Mouse (Mus musculus) limb, embryonic 10.5 days (tissue): ENCODE data around the gene Idnk. TPM values are rescaled to one million over a fixed set of nuclear protein-coding genes. Genes with fewer than 3 reads are reported as not detected.
A peak's percentile ranks its signal among the peaks of the same experiment; 100 is the strongest.

Experiments
- DNase-seq: peaks from one replicate; pipeline ENCODE4 v3.0.0-alpha.2; 2017; ENCODE audit warnings: low spot score
- H3K27ac ChIP-seq: fragments of 300-500 bp; sonication (generic); 2 replicates; pipeline ENCODE4 v1.5.1; 2016; ENCODE audit warnings: mild to moderate bottlenecking
- H3K27me3 ChIP-seq: fragments of 300-500 bp; sonication (generic); 2 replicates; pipeline ENCODE4 v1.6.1; 2016; ENCODE audit warnings: low read depth, mild to moderate bottlenecking; ENCODE audit not compliant: poor library complexity, severe bottlenecking
- H3K36me3 ChIP-seq: fragments of 300-500 bp; sonication (generic); 2 replicates; pipeline ENCODE4 v1.6.1; 2016; ENCODE audit warnings: mild to moderate bottlenecking, moderate library complexity
- H3K4me1 ChIP-seq: fragments of 300-500 bp; sonication (generic); 2 replicates; pipeline ENCODE4 v1.6.1; 2016
- H3K4me3 ChIP-seq: fragments of 300-500 bp; sonication (generic); 2 replicates; pipeline ENCODE4 v1.5.1; 2016; ENCODE audit warnings: mild to moderate bottlenecking, moderate library complexity
- H3K9me3 ChIP-seq: fragments of 300-500 bp; sonication (generic); replicated peaks from 2 replicates; pipeline ENCODE4 v1.6.1; 2016; ENCODE audit warnings: mild to moderate bottlenecking
- WGBS: fragments of 180-500 bp; shearing (Covaris S2); methylation state at CpG from one replicate; pipeline ENCODE4 v1.1.7; 2016; 5-methylcytosine and 5-hydroxymethylcytosine counted together
- polyA plus RNA-seq: library from polyadenylated mRNA; unstranded; fragments of >200 nt; fragmentation: Nextera tagmentation; extraction: Ambion mirVana; gene quantifications from 2 replicates; pipeline ENCODE4 v1.2.1, GENCODE M21; 2016

Gene Idnk
- polyA plus RNA-seq, 1 experiment from 2014 or later: 36.1 TPM

DNA sequence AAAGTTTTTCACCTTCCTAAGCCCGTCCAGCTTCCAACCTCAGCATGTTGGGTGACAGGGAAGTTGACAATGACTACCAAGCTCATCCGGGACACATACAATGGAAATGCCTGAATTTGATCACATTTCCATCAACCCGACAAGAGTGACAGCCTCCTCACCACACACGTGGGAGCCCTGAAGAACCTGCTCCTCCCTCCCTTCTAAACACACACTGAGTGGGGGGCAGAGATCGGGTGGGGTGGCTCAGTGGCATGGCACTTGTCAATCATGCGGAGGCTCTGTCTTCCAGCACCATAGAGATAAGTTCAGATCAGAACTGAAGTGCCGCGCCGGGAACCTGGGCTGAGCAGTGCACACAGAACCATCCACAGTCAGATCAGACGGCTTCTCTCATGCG lies 7.0 kb upstream of the Idnk start:
- Histone ChIP-seq H3K27me3 (no peaks in the 10 kb centered on the region), H3K9me3 (no peaks in the 10 kb centered on the region), H3K27ac (no peak overlapping the region), H3K4me3 (no peak overlapping the region), H3K4me1 (peaks cover 16% of the 10 kb centered on the region), H3K36me3 (no peaks in the 10 kb centered on the region)
- no peak for DNase-seq
- WGBS: 88% methylated on average over 11 of the region's 11 CpGs

DNA sequence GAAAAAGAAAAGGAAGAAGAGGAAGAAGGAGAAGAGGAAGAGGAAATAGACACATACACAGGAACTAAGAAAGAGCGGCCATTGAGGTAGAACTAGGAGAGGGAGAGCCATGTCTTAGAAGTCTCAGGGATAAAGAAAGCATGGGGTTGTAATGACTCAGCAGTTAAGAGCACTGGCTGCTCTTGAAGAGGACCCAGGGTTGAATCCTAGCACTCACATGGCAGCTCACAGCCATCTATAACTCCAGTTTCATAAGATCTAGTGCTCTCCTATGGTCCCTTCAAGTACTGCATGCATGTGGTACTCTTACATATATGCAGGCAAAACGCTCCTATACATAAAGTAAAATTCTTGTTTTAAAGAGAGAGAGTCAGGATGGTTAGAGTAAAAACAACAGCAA lies 1.4 kb upstream of the Idnk start:
- Histone ChIP-seq H3K4me1 (peaks cover 22% of the 10 kb centered on the region), H3K27ac (no peak overlapping the region), H3K4me3 (no peak overlapping the region), H3K36me3 (peaks cover 16% of the 10 kb centered on the region), H3K9me3 (no peaks in the 10 kb centered on the region), H3K27me3 (no peaks in the 10 kb centered on the region)
- 88% methylated on average over 2 of the region's 2 CpGs for WGBS
- DNase-seq: no peak

DNA sequence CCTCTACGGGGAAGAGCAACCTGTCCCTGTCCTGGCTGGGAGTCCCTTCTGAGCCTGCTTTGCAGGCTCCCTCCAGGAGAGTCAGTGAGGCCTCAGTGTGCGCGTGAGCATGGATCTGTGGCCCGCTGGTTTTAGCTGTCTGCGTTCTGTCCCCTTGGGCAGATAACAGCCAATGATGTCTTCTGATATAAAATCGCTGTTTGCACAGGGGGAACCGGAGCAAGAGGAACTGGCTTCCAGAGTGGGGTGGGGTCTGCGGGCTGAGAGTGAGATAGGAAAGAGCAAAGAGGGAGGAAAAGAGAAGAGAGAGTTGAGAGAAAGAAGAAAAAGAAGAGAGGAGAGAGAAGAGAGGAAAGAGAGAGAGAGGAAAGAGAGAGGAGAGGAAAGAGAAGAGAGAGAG lies 413 bp upstream of the Idnk start:
- Histone ChIP-seq H3K4me1 (peaks cover 22% of the 10 kb centered on the region), H3K27ac (peak overlapping the region; percentile 80; the same call in 1 of the 2 replicates), H3K4me3 (peak overlapping the region; percentile 71), H3K9me3 (0 out of 2 replicates have a peak, but pooled peaks cover 4% of the 10 kb centered on the region), H3K36me3 (peaks cover 26% of the 10 kb centered on the region), H3K27me3 (no peaks in the 10 kb centered on the region)
- WGBS: 37% methylated on average over 8 of the region's 8 CpGs
- no peak for DNase-seq

DNA sequence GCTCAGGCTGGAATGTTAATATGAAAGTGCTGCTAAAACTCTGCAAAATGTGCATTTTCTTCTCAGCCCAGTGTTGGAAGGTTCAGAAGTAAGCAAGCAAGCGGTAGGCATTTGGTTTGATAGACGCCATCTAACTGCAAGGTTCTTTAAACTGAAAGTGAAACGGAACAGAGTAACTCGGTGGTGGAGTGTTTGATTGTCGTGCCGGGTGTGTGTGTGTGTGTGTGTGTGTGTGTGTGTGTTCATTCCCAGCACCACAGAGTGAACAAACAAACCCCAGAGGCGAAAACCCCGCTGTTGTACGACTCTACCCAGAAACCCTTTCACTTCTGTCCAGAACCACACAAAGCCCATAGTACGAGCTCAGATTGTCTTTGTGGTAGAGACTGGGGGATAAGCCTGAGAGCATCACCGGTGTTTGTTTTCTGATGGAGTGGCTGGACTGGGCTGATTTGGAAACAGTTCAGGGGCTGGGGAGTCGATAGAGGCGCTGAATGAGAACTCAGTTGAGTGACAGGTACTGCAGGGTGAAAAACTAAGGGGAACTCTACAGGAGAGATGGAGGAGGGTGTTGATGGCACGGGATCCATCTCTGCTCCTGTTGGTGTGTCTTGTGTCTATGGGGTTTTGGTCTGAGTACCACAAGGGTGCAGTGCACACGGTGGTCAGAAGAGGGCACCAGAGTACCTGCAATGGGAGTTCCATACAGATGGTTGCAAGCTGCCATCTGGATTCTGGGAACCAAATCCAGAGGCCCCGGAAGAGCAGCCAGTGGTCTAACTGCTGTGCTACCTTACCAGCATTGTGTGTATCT lies 857 bp downstream of the Idnk start:
- 15% methylated on average over 16 of the region's 16 CpGs for WGBS
- DNase-seq: peak; percentile 87
- Histone ChIP-seq H3K4me3 (peak overlapping the region; percentile 71), H3K9me3 (0 out of 2 replicates have a peak, but pooled peaks cover 4% of the 10 kb centered on the region), H3K4me1 (peaks cover 22% of the 10 kb centered on the region), H3K36me3 (peaks cover 35% of the 10 kb centered on the region), H3K27me3 (no peaks in the 10 kb centered on the region), H3K27ac (peak overlapping the region; percentile 80; the same call in 1 of the 2 replicates)

DNA sequence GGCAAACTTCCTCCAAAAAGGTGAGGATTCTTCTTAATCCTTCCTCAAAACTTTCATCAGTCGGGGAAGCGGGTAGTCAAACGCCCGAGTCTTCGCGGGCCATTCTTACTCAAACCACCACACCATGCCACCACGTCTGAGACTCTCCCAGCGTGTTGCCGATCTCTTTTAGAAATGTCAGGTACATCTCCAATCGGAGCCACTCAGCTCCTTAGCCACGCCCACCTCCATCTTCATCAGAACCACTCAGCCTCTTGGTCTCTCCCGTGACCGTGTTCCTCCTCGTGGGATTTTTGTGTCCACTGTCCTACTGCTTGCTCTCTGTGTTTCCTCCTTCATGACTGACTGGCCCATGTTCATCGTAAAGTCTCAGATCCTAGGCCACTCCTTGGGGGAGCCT lies 3.3 kb downstream of the Idnk start:
- Histone ChIP-seq H3K27me3 (no peaks in the 10 kb centered on the region), H3K27ac (no peak overlapping the region), H3K9me3 (0 out of 2 replicates have a peak, but pooled peaks cover 4% of the 10 kb centered on the region), H3K4me3 (no peak overlapping the region), H3K36me3 (peaks cover 52% of the 10 kb centered on the region), H3K4me1 (peaks cover 18% of the 10 kb centered on the region)
- WGBS: 97% methylated on average over 15 of the region's 15 CpGs
- DNase-seq: no peak

DNA sequence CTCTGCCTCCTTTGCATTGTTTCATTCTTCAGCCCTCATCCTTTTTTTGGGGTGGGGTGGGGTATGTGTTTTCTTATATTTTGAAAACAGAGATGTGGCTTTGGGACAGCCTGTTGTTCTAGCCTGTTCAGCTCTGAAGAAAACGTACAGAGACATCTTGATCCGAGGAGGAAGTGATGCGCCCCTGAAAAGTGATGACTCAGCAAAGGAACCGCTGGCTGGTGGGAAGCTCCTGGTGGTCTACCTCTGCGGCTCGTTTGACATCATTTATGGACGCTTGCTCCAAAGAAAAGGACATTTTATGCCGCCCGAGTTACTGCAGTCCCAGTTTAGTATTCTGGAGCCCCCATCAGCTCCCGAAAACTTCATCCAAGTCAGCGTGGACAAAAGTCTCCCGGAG lies 5.9 kb downstream of the Idnk start:
- Histone ChIP-seq H3K4me1 (peaks cover 2% of the 10 kb centered on the region), H3K9me3 (0 out of 2 replicates have a peak, but pooled peaks cover 4% of the 10 kb centered on the region), H3K27ac (no peak overlapping the region), H3K36me3 (peaks cover 59% of the 10 kb centered on the region), H3K27me3 (no peaks in the 10 kb centered on the region), H3K4me3 (no peak overlapping the region)
- 95% methylated on average over 12 of the region's 12 CpGs for WGBS
- DNase-seq: no peak

DNA sequence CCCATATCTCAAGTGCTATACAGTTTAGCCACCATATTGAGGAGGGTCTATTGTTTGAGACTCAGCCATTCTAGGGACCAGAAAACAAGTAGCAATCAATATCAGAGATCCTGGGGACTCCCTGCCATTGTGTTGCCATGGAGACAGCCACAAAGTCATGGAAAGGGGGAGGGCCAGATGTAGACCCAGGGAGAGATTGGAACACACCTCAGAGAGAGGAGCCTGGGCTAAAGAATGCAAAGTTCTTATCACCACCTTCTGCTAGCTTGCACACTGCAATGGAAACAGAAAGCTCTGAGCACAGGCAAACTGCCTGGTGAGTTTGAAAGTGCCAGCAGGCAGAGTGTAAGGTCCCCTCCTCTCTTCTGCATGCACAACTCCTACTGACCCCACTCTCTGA lies 10.7 kb downstream of the Idnk start:
- H3K27me3 ChIP-seq: no peaks in the 10 kb centered on the region
- H3K9me3 ChIP-seq: no peaks in the 10 kb centered on the region
- no peak for DNase-seq
- no peak overlapping the region for H3K27ac ChIP-seq
- no peaks in the 10 kb centered on the region for H3K4me1 ChIP-seq
- H3K4me3 ChIP-seq: no peak overlapping the region
- peaks cover 61% of the 10 kb centered on the region for H3K36me3 ChIP-seq

DNA sequence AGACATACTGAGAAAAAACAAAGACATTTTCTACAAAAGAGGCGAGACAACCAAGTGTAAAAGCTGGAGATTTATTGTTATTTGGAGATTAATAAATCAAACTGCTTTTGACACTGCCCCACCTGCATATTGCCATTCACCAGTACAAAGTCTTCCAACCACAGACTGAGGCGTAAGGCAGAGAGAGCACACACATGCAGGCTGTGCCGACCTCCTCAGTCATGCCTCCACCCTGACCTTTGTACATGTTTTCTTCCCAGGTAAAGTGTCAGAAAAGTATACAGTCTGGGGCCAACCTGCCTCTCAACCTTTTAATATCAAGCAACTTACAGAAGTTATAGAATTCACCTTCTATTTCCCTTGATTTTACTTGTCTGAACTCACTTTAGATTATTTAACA lies 18.7 kb downstream of the Idnk start:
- Histone ChIP-seq H3K4me3 (no peak overlapping the region), H3K4me1 (no peaks in the 10 kb centered on the region), H3K27me3 (no peaks in the 10 kb centered on the region), H3K36me3 (peaks cover 92% of the 10 kb centered on the region), H3K27ac (no peak overlapping the region), H3K9me3 (no peaks in the 10 kb centered on the region)
- 93% methylated on average over 3 of the region's 3 CpGs for WGBS
- no peak for DNase-seq

DNA sequence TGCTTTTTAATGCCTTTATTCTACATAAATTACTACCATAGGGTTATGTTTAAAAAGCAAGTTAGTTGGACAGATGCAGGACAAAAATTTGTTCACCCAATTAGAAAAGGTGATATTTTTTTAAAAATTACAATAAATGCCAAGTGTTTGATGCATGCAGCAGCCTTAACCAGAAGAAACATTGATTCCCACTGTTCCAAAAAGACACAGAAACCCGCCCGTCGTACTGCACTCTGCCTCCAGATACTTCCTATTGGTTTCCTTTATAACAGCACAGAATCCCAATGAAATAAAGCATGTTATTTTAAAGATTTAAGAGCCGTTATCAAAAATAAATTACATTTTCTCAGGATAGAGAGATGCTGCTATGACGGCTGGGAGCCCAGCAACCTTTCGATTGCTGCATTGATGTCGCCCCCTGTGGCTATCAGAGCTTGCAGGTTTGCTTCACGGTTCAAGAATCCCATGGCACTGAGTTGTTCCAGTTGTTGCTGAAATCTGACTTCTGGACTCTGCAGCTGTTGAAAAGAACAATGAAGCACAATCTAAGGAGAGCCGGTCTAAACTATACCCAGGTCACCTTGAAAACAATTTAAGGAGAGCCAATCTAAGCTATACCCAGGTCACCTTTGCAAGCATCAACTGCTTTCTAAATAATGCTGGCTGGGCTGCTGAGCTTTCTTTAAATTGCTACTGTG lies 20.2 kb downstream of the Idnk start:
- H3K4me3 ChIP-seq: no peak overlapping the region
- 93% methylated on average over 9 of the region's 9 CpGs for WGBS
- no peaks in the 10 kb centered on the region for H3K9me3 ChIP-seq
- no peak overlapping the region for H3K27ac ChIP-seq
- peaks cover 99% of the 10 kb centered on the region for H3K36me3 ChIP-seq
- H3K4me1 ChIP-seq: no peaks in the 10 kb centered on the region
- DNase-seq: no peak
- no peaks in the 10 kb centered on the region for H3K27me3 ChIP-seq

DNA sequence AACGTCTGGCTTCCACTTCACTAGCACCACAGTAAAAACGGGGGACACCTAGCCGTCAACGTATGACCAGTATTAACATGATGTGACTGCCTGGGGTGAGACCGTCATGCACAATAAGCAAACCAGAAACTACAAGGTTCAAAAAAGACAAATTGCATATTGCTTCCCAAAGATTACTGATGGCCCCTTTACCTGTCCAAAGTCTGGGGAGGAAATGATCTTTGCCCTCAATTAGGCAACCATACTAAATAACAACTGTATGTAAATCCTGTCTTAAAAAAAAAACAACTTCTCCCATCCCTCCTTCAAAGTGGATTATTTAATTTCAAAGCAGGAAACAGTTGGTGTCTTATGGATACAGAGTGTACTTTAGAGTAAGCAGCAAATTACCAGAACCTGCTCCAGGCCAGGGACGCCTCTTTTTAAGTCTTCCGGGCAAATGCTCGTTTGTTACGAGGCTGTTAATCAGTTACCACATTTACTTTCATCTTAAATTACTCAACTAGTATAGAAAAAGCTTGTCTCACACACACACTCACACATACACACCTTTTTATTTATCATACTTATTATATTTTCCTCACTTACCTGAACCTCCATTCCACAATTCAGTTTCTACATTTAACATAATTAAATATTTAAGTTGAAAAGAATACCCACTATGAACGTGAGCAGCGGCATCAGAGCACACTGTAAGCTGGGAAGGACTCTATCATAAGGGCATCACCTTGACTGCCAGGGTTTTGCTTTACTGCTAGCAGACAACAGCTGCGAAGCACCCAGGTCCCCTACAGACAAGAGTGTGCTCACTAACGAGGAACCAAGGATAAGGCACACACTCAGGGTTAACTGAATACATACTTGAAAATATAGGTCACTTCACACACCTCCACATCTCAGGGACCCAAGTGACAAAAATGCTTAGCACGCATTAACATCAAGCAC lies 24.4 kb downstream of the Idnk start:
- peaks cover 94% of the 10 kb centered on the region for H3K36me3 ChIP-seq
- 80% methylated on average over 14 of the region's 14 CpGs for WGBS
- no peaks in the 10 kb centered on the region for H3K4me1 ChIP-seq
- no peak overlapping the region for H3K4me3 ChIP-seq
- DNase-seq: no peak
- H3K9me3 ChIP-seq: no peaks in the 10 kb centered on the region
- H3K27ac ChIP-seq: no peak overlapping the region
- no peaks in the 10 kb centered on the region for H3K27me3 ChIP-seq

DNA sequence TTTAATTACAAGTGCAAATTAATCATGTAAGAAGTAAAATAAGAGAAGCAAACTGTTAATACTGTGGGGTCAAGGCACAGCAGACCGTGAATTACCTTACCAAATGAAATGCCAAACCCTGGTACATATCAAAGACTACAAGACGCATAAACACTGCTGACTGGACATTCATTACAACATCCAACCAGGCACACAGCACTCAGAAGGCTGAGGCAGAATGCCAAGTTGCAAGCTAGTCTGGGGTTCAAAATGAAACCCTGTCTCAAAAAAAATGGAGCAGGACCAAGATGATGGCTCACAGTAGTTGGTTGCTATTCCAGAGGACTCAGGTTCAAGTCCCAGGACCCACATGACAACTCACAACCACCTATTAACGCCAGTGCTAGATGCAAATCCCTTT lies 26.7 kb downstream of the Idnk start:
- Histone ChIP-seq H3K27ac (no peak overlapping the region), H3K36me3 (peaks cover 95% of the 10 kb centered on the region), H3K4me3 (no peak overlapping the region), H3K4me1 (no peaks in the 10 kb centered on the region), H3K27me3 (no peaks in the 10 kb centered on the region), H3K9me3 (no peaks in the 10 kb centered on the region)
- 92% methylated on average over 3 of the region's 3 CpGs for WGBS
- DNase-seq: no peak

DNA sequence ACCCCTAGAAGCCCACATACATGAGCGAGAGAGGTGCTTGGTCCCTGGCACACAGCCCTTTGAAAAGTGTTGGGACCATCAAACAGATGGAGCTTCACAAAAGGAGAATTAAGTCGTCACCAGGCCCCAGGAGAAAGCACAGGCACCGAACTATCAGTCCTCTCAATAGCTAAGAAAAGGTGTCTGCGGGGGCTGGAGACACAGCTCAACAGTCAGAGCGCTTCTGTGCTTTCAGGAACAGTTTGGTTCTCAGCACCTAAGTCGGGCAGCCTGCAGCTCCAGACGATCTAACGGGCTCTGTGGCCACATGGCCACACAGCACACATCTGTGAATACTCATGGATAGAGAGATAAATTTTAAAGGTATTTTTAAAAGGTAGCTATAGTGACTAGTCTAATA lies 28.8 kb downstream of the Idnk start:
- WGBS: 92% methylated on average over 8 of the region's 8 CpGs
- DNase-seq: no peak
- H3K27ac ChIP-seq: no peak overlapping the region
- H3K36me3 ChIP-seq: peaks cover 95% of the 10 kb centered on the region
- H3K9me3 ChIP-seq: no peaks in the 10 kb centered on the region
- H3K4me3 ChIP-seq: no peak overlapping the region
- H3K4me1 ChIP-seq: no peaks in the 10 kb centered on the region
- no peaks in the 10 kb centered on the region for H3K27me3 ChIP-seq
